Mouse (Mus musculus): ENCODE measurements around the gene Stk40. TPM values are rescaled to one million over a fixed set of nuclear protein-coding genes. Genes with fewer than 3 reads are reported as not detected.
A peak's percentile ranks its signal among the peaks of the same experiment; 100 is the strongest.

The Stk40 gene
- total RNA-seq (2017), result 37.1 to 68.5 TPM (median 61.2 TPM) in 3 replicates

- ATAC-seq (replicated peaks; ENCODE audit: insufficient number of reproducible peaks, low FRiP score, low TSS enrichment, poor library complexity, severe bottlenecking), result peak; percentile 90
Measured at GRCm38 (mm10) chr4:126103590-126104068, at the start of gene Stk40. Gene Stk40 (plus strand): TSS chr4:126103957.

- no peak for ATAC-seq (replicated peaks; ENCODE audit: insufficient number of reproducible peaks, low FRiP score, low TSS enrichment, poor library complexity, severe bottlenecking)
Measured at GRCm38 (mm10) chr4:126057207-126058133, 46.3 kb upstream of the Stk40 start.

GRCm38 (mm10) chr4:126058134-126058996 lies 45.4 kb upstream of the Stk40 start, which contains the start of gene Oscp1:
Gene Oscp1 (plus strand): TSS chr4:126058565.
- peak; percentile 97 for ATAC-seq (replicated peaks; ENCODE audit: insufficient number of reproducible peaks, low FRiP score, low TSS enrichment, poor library complexity, severe bottlenecking)

GRCm38 (mm10) chr4:126058997-126059362 lies 44.8 kb upstream of the Stk40 start:
- ATAC-seq (replicated peaks; ENCODE audit: insufficient number of reproducible peaks, low FRiP score, low TSS enrichment, poor library complexity, severe bottlenecking), result no peak

- no peak for ATAC-seq (replicated peaks; ENCODE audit: insufficient number of reproducible peaks, low FRiP score, low TSS enrichment, poor library complexity, severe bottlenecking)
Measured at GRCm38 (mm10) chr4:126062856-126063255, 40.9 kb upstream of the Stk40 start.

- ATAC-seq (replicated peaks; ENCODE audit: insufficient number of reproducible peaks, low FRiP score, low TSS enrichment, poor library complexity, severe bottlenecking), result peak; percentile 81
Measured at GRCm38 (mm10) chr4:126065241-126065640, 38.5 kb upstream of the Stk40 start.

- ATAC-seq (replicated peaks; ENCODE audit: insufficient number of reproducible peaks, low FRiP score, low TSS enrichment, poor library complexity, severe bottlenecking), result no peak
Measured at GRCm38 (mm10) chr4:126067401-126068077, 36.2 kb upstream of the Stk40 start.

- no peak for ATAC-seq (replicated peaks; ENCODE audit: insufficient number of reproducible peaks, low FRiP score, low TSS enrichment, poor library complexity, severe bottlenecking)
Measured at GRCm38 (mm10) chr4:126068842-126069241, 34.9 kb upstream of the Stk40 start.

GRCm38 (mm10) chr4:126077833-126078232 lies 25.9 kb upstream of the Stk40 start:
- no peak for ATAC-seq (replicated peaks; ENCODE audit: insufficient number of reproducible peaks, low FRiP score, low TSS enrichment, poor library complexity, severe bottlenecking)

- no peak for ATAC-seq (replicated peaks; ENCODE audit: insufficient number of reproducible peaks, low FRiP score, low TSS enrichment, poor library complexity, severe bottlenecking)
Measured at GRCm38 (mm10) chr4:126079266-126079665, 24.5 kb upstream of the Stk40 start.

- ATAC-seq (replicated peaks; ENCODE audit: insufficient number of reproducible peaks, low FRiP score, low TSS enrichment, poor library complexity, severe bottlenecking), result no peak
Measured at GRCm38 (mm10) chr4:126081601-126082000, 22.2 kb upstream of the Stk40 start.

GRCm38 (mm10) chr4:126083021-126083420 lies 20.7 kb upstream of the Stk40 start:
- no peak for ATAC-seq (replicated peaks; ENCODE audit: insufficient number of reproducible peaks, low FRiP score, low TSS enrichment, poor library complexity, severe bottlenecking)

GRCm38 (mm10) chr4:126084382-126084781 lies 19.4 kb upstream of the Stk40 start:
- no peak for ATAC-seq (replicated peaks; ENCODE audit: insufficient number of reproducible peaks, low FRiP score, low TSS enrichment, poor library complexity, severe bottlenecking)

- ATAC-seq (replicated peaks; ENCODE audit: insufficient number of reproducible peaks, low FRiP score, low TSS enrichment, poor library complexity, severe bottlenecking), result peak; percentile 99
Measured at GRCm38 (mm10) chr4:126085996-126086576, 17.7 kb upstream of the Stk40 start.

GRCm38 (mm10) chr4:126090101-126090847 lies 13.5 kb upstream of the Stk40 start:
- no peak for ATAC-seq (replicated peaks; ENCODE audit: insufficient number of reproducible peaks, low FRiP score, low TSS enrichment, poor library complexity, severe bottlenecking)

GRCm38 (mm10) chr4:126090848-126091124 lies 13.0 kb upstream of the Stk40 start:
- no peak for ATAC-seq (replicated peaks; ENCODE audit: insufficient number of reproducible peaks, low FRiP score, low TSS enrichment, poor library complexity, severe bottlenecking)

GRCm38 (mm10) chr4:126091873-126092272 lies 11.9 kb upstream of the Stk40 start:
- no peak for ATAC-seq (replicated peaks; ENCODE audit: insufficient number of reproducible peaks, low FRiP score, low TSS enrichment, poor library complexity, severe bottlenecking)

All from monocyte, adult 5-6 weeks (primary cell).